Mouse (Mus musculus) embryonic facial prominence, embryonic 12.5 days (tissue): ENCODE results near the gene Rcl1. TPM values are rescaled to one million over a fixed set of nuclear protein-coding genes. Genes with fewer than 3 reads are reported as not detected.
A peak's percentile ranks its signal among the peaks of the same experiment; 100 is the strongest.

Source experiments
- ATAC-seq: fragments of 200-750 bp; cut with Nextera tagmentation; 2 replicates; pipeline ENCODE4 v1.8.0; 2017; ENCODE audit not compliant: insufficient number of reproducible peaks, insufficient read depth, low FRiP score, low TSS enrichment
- H3K27ac ChIP-seq: fragments of 300-500 bp; sonication (generic); 2 replicates; pipeline ENCODE4 v1.5.1; 2016; ENCODE audit warnings: mild to moderate bottlenecking
- H3K27me3 ChIP-seq: fragments of 300-500 bp; sonication (generic); 2 replicates; pipeline ENCODE4 v1.6.1; 2016; ENCODE audit warnings: mild to moderate bottlenecking, moderate library complexity
- H3K36me3 ChIP-seq: fragments of 300-500 bp; sonication (generic); 2 replicates; pipeline ENCODE4 v1.6.1; 2016; ENCODE audit warnings: mild to moderate bottlenecking
- H3K4me1 ChIP-seq: fragments of 300-500 bp; sonication (generic); 2 replicates; pipeline ENCODE4 v1.6.1; 2016
- H3K4me2 ChIP-seq: fragments of 300-500 bp; sonication (generic); replicated peaks from 2 replicates; pipeline ENCODE4 v1.6.1; 2016; ENCODE audit warnings: mild to moderate bottlenecking, moderate library complexity
- H3K4me3 ChIP-seq: fragments of 300-500 bp; sonication (generic); 2 replicates; pipeline ENCODE4 v1.5.1; 2016; ENCODE audit warnings: mild to moderate bottlenecking
- H3K9ac ChIP-seq: fragments of 300-500 bp; sonication (generic); 2 replicates; pipeline ENCODE4 v1.6.1; 2016; ENCODE audit warnings: mild to moderate bottlenecking, moderate library complexity
- H3K9me3 ChIP-seq: fragments of 300-500 bp; sonication (generic); 2 replicates; pipeline ENCODE4 v1.6.1; 2016; ENCODE audit warnings: mild to moderate bottlenecking, moderate library complexity
- WGBS: fragments of 180-500 bp; shearing (Covaris S2); methylation state at CpG from one replicate; pipeline ENCODE4 v1.1.7; 2016; 5-methylcytosine and 5-hydroxymethylcytosine counted together
- polyA plus RNA-seq: library from polyadenylated mRNA; unstranded; fragments of >200 nt; fragmentation: Nextera tagmentation; extraction: Ambion mirVana; gene quantifications from 2 replicates; pipeline ENCODE4 v1.2.1, GENCODE M21; 2016

The Rcl1 gene
- polyA plus RNA-seq: 62.9 TPM in 2 replicates

- Histone ChIP-seq H3K4me2 (peak within 1 kb of the TSS; percentile 74), H3K4me1 (peaks cover 7% of the 10 kb centered on the region; the same call in 1 of the 2 replicates), H3K27ac (peak within 1 kb of the TSS; percentile 55), H3K27me3 (no peaks in the 10 kb centered on the region), H3K9ac (peak within 1 kb of the TSS; percentile 78), H3K9me3 (no peaks in the 10 kb centered on the region), H3K36me3 (no peaks in the 10 kb centered on the region), H3K4me3 (peak within 1 kb of the TSS; percentile 97)
- ATAC-seq: peak; percentile 100
- WGBS: under 1% methylated on average over 58 of the region's 58 CpGs
Measured at GRCm38 (mm10) chr19:29100874-29101542, at the start of gene Rcl1. Rcl1 (plus strand) TSS chr19:29101375.

DNA sequence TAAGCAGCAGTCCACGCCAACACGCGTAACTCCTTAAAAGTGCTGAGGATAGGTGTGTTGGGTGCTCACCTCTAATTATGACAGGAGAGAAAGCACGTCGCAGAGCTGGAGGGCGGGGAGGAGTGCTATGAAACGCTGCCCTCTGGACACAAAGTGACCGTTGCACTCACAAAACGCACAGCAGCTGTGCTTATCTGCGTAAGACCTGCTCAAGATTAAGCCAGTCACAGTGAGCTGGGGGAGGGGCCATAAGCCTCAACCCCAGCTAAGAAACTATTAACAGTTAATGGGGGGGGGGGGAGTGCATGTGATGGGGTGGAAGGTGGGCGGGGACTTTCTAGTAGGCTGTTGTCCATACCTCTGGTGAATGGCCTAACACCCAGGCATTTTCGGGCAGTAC, 48.4 kb upstream of the Rcl1 start:
- no peak overlapping the region for H3K9ac ChIP-seq
- H3K4me2 ChIP-seq: no peak overlapping the region
- H3K27ac ChIP-seq: no peak overlapping the region
- H3K27me3 ChIP-seq: no peaks in the 10 kb centered on the region
- no peaks in the 10 kb centered on the region for H3K4me1 ChIP-seq
- no peaks in the 10 kb centered on the region for H3K36me3 ChIP-seq
- H3K4me3 ChIP-seq: no peak overlapping the region
- WGBS: 85% methylated on average over 12 of the region's 12 CpGs
- no peak for ATAC-seq
- H3K9me3 ChIP-seq: no peaks in the 10 kb centered on the region

- no peaks in the 10 kb centered on the region for H3K9me3 ChIP-seq
- 66% methylated on average over 6 of the region's 6 CpGs for WGBS
- no peaks in the 10 kb centered on the region for H3K27me3 ChIP-seq
- no peaks in the 10 kb centered on the region for H3K36me3 ChIP-seq
- H3K4me2 ChIP-seq: no peak overlapping the region
- H3K27ac ChIP-seq: no peak overlapping the region
- H3K9ac ChIP-seq: no peak overlapping the region
- no peaks in the 10 kb centered on the region for H3K4me1 ChIP-seq
- no peak overlapping the region for H3K4me3 ChIP-seq
- no peak for ATAC-seq
Measured at GRCm38 (mm10) chr19:29054594-29054993, 46.6 kb upstream of the Rcl1 start.

DNA sequence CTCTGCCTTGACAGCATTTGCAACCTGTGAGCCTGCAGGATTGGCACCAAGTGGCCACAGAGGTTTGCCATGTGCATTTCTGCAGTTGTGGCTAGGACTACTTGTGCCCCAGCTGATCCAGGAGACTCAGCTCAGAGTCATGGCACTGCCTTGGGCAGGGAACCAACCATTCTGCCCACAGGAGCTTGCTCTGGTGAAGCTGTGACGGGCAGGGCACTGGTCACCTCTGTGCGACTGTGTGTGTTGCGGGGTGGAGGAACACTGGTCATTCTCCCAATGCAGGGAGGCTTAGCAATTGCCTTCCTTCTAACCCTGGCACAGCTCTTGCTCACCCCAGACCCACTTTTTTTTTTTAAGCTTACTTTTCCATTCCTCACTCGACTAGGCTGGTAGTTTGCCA, 45.7 kb upstream of the Rcl1 start:
- H3K9ac ChIP-seq: no peak overlapping the region
- 88% methylated on average over 4 of the region's 4 CpGs for WGBS

GRCm38 (mm10) chr19:29058741-29059140, 42.4 kb upstream of the Rcl1 start:
- Histone ChIP-seq H3K27ac (no peak overlapping the region), H3K9ac (no peak overlapping the region), H3K4me1 (no peaks in the 10 kb centered on the region), H3K36me3 (no peaks in the 10 kb centered on the region), H3K4me2 (no peak overlapping the region), H3K27me3 (no peaks in the 10 kb centered on the region), H3K4me3 (no peak overlapping the region), H3K9me3 (no peaks in the 10 kb centered on the region)
- WGBS: 89% methylated on average over 5 of the region's 5 CpGs
- ATAC-seq: no peak

More for the DNA sequence above, 45.7 kb upstream of the Rcl1 start:
- H3K4me3 ChIP-seq: no peak overlapping the region
- no peaks in the 10 kb centered on the region for H3K4me1 ChIP-seq
- no peaks in the 10 kb centered on the region for H3K36me3 ChIP-seq
- H3K27ac ChIP-seq: no peak overlapping the region
- no peak overlapping the region for H3K4me2 ChIP-seq
- no peaks in the 10 kb centered on the region for H3K27me3 ChIP-seq
- ATAC-seq: no peak
- H3K9me3 ChIP-seq: no peaks in the 10 kb centered on the region

GRCm38 (mm10) chr19:29059688-29060087, 41.5 kb upstream of the Rcl1 start:
- H3K36me3 ChIP-seq: no peaks in the 10 kb centered on the region
- H3K4me1 ChIP-seq: no peaks in the 10 kb centered on the region
- no peaks in the 10 kb centered on the region for H3K9me3 ChIP-seq
- no peak overlapping the region for H3K4me3 ChIP-seq
- no peak overlapping the region for H3K4me2 ChIP-seq
- H3K27ac ChIP-seq: no peak overlapping the region
- ATAC-seq: no peak
- 82% methylated on average over 2 of the region's 2 CpGs for WGBS
- no peak overlapping the region for H3K9ac ChIP-seq
- H3K27me3 ChIP-seq: no peaks in the 10 kb centered on the region

DNA sequence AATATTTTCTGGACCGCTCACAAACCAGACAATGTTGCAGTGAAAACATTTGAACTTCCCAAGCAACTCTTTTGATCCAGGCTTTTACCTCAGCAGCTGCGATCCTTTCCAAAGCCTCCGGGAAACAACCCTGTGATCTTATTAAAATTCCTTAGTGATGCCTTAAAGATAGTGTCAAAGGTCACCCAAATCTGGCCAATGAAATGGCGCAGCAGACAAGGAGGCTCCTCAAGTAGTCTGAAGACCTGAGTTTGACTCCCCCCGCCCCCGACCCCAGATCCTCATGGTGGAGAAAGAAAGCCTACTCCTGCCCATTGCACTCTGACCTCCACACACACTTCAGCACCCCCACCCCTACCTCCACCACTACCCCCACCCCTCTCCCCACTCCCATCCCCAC, 40.9 kb upstream of the Rcl1 start:
- no peak overlapping the region for H3K4me3 ChIP-seq
- H3K27me3 ChIP-seq: no peaks in the 10 kb centered on the region
- H3K4me2 ChIP-seq: no peak overlapping the region
- no peak overlapping the region for H3K9ac ChIP-seq
- no peaks in the 10 kb centered on the region for H3K36me3 ChIP-seq
- 10% methylated on average over 6 of the region's 6 CpGs for WGBS
- no peak for ATAC-seq
- no peaks in the 10 kb centered on the region for H3K4me1 ChIP-seq
- H3K27ac ChIP-seq: no peak overlapping the region
- H3K9me3 ChIP-seq: no peaks in the 10 kb centered on the region

DNA sequence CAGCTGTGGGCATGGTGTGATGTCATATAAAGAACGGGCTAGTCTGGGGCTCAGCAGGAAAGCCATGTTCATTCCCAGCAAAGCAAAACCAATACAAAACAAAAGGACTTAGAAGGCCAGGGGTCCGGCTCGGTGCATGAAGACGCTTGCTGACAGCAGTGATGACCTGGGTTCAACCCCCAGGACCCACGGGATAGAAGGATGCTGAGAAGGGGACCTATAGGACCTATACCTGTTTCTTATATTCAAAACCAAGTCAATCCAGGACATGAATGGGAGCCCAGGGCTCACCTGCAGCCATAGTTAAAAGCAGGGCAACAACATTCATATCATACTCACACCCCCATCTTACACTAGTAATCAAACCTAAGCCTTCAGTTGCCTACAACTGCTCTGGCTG, 38.2 kb upstream of the Rcl1 start:
- no peaks in the 10 kb centered on the region for H3K9me3 ChIP-seq
- H3K27ac ChIP-seq: no peak overlapping the region
- H3K4me2 ChIP-seq: no peak overlapping the region
- WGBS: 83% methylated on average over 5 of the region's 5 CpGs
- no peak for ATAC-seq
- H3K4me1 ChIP-seq: no peaks in the 10 kb centered on the region
- no peak overlapping the region for H3K4me3 ChIP-seq
- H3K36me3 ChIP-seq: no peaks in the 10 kb centered on the region
- H3K9ac ChIP-seq: no peak overlapping the region
- no peaks in the 10 kb centered on the region for H3K27me3 ChIP-seq

GRCm38 (mm10) chr19:29063577-29064363, 37.4 kb upstream of the Rcl1 start:
- no peaks in the 10 kb centered on the region for H3K27me3 ChIP-seq
- H3K4me2 ChIP-seq: peak overlapping the region; percentile 36
- no peak overlapping the region for H3K27ac ChIP-seq
- WGBS: 15% methylated on average over 18 of the region's 18 CpGs
- H3K9ac ChIP-seq: no peak overlapping the region
- H3K4me3 ChIP-seq: no peak overlapping the region
- no peaks in the 10 kb centered on the region for H3K9me3 ChIP-seq
- no peaks in the 10 kb centered on the region for H3K4me1 ChIP-seq
- H3K36me3 ChIP-seq: no peaks in the 10 kb centered on the region
- ATAC-seq: no peak; the same call in 1 of the 2 replicates

- Histone ChIP-seq H3K36me3 (no peaks in the 10 kb centered on the region), H3K4me2 (no peak overlapping the region), H3K27me3 (no peaks in the 10 kb centered on the region), H3K4me1 (0 out of 2 replicates have a peak, but pooled peaks cover 3% of the 10 kb centered on the region), H3K9me3 (no peaks in the 10 kb centered on the region), H3K4me3 (no peak overlapping the region), H3K27ac (no peak overlapping the region), H3K9ac (no peak overlapping the region)
- no peak for ATAC-seq
- WGBS: 63% methylated on average over 9 of the region's 9 CpGs
Measured at GRCm38 (mm10) chr19:29064451-29065102, 36.6 kb upstream of the Rcl1 start.

DNA sequence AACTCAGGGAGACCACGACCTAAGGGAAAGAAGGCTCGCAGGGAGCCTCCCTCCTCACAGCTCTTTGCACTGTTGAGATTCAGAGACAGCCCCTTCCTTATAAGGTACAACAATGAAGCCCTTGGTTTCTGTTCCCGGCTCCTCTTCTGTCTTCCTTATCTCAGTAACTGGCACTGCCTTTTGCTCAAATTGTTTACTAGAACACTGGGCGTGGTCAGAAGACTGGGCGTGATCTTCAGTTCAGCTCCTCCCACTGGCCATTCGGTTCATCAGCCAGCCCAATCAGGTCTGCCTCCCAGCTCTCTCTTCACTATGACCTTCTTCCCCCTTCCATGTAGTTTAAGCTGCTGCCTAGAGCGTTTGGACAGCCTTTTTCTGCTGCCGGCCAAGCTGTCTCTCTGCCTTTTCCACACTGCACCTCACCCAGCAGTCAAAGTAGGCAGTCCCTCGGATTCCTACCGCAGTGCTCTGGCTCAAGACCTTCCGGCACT, 34.1 kb upstream of the Rcl1 start:
- H3K4me1 ChIP-seq: 0 out of 2 replicates have a peak, but pooled peaks cover 3% of the 10 kb centered on the region
- no peaks in the 10 kb centered on the region for H3K36me3 ChIP-seq
- no peaks in the 10 kb centered on the region for H3K9me3 ChIP-seq
- no peaks in the 10 kb centered on the region for H3K27me3 ChIP-seq
- no peak for ATAC-seq
- no peak overlapping the region for H3K4me3 ChIP-seq
- no peak overlapping the region for H3K9ac ChIP-seq
- WGBS: 11% methylated on average over 11 of the region's 11 CpGs
- H3K27ac ChIP-seq: no peak overlapping the region
- 0 out of 2 replicates have a peak overlapping the region, but pooled peaks have one; percentile 4 for H3K4me2 ChIP-seq
